Mouse (Mus musculus) MEL (cell line): Measurements from ENCODE around the gene Spag8. TPM values are rescaled to one million over a fixed set of nuclear protein-coding genes. Genes with fewer than 3 reads are reported as not detected.

Experiments used
- DNase-seq: peaks from one replicate; pipeline ENCODE4 v3.0.0; 2011; ENCODE audit warnings: low read depth, low spot score
- H3K27ac ChIP-seq: 2 replicates; pipeline ENCODE4 v1.5.1; 2012; ENCODE audit warnings: low read depth, mild to moderate bottlenecking, control low read depth, low read length, moderate library complexity; ENCODE audit not compliant: control insufficient read depth
- H3K27me3 ChIP-seq, 2 experiments: fragments of 150-350 bp in 1 of 2; sonication (generic) in 1 of 2; 2 replicates each; pipeline ENCODE4 v1.6.1; 2012; ENCODE audit warnings: low read length in 2 of 2, mild to moderate bottlenecking in 2 of 2, improper control_type of control experiment in 1 of 2, moderate library complexity in 1 of 2; ENCODE audit not compliant: insufficient read depth in 2 of 2, control insufficient read depth in 1 of 2
- H3K36me3 ChIP-seq, 2 experiments: 2 replicates each; pipeline ENCODE4 v1.6.1; 2012 to 2014; ENCODE audit warnings: low read length in 2 of 2, improper control_type of control experiment in 1 of 2, inconsistent platforms in 1 of 2, mild to moderate bottlenecking in 1 of 2; ENCODE audit not compliant: insufficient read depth in 2 of 2, control insufficient read depth in 1 of 2
- H3K4me1 ChIP-seq, 2 experiments: fragments of 150-350 bp in 1 of 2; sonication (generic) in 1 of 2; 2 replicates each; pipeline ENCODE4 v1.6.1; 2012; ENCODE audit warnings: low read length in 2 of 2, improper control_type of control experiment in 1 of 2, mild to moderate bottlenecking in 1 of 2; ENCODE audit not compliant: insufficient read depth in 2 of 2, control insufficient read depth in 1 of 2
- H3K4me3 ChIP-seq, 2 experiments: fragments of 150-350 bp in 1 of 2; sonication (generic) in 1 of 2; 2 replicates each; pipeline ENCODE4 v1.5.1; 2012; ENCODE audit warnings: low read depth in 2 of 2, low read length in 2 of 2, mild to moderate bottlenecking in 2 of 2, moderate library complexity in 2 of 2, control low read depth in 1 of 2, improper control_type of control experiment in 1 of 2; ENCODE audit not compliant: control insufficient read depth in 1 of 2, insufficient read depth in 1 of 2
- H3K79me2 ChIP-seq: 2 replicates; pipeline ENCODE4 v1.6.1; 2012; ENCODE audit warnings: mild to moderate bottlenecking, low read length, moderate library complexity; ENCODE audit not compliant: control insufficient read depth, poor library complexity, insufficient read depth
- H3K9ac ChIP-seq: 2 replicates; pipeline ENCODE4 v1.6.1; 2012; ENCODE audit warnings: low read depth, mild to moderate bottlenecking, control low read depth, low read length, moderate library complexity; ENCODE audit not compliant: control insufficient read depth, poor library complexity, severe bottlenecking
- H3K9me3 ChIP-seq: fragments of 150-350 bp; sonication (generic); replicated peaks from 2 replicates; pipeline ENCODE4 v1.6.1; 2012; ENCODE audit warnings: mild to moderate bottlenecking, low read length, improper control_type of control experiment, moderate library complexity; ENCODE audit not compliant: insufficient read depth
- BHLHE40 ChIP-seq: IDR thresholded peaks from 2 replicates; pipeline ENCODE4 v1.6.1; 2012; ENCODE audit warnings: low read depth, mild to moderate bottlenecking, inconsistent platforms, low read length, improper control_type of control experiment, borderline replicate concordance
- CHD1 ChIP-seq: IDR thresholded peaks from 2 replicates; pipeline ENCODE4 v1.6.1; 2012; ENCODE audit warnings: low read depth, mild to moderate bottlenecking, inconsistent platforms, low read length, improper control_type of control experiment
- CHD2 ChIP-seq: IDR thresholded peaks from 2 replicates; pipeline ENCODE4 v1.6.1; 2011; ENCODE audit warnings: low read length, improper control_type of control experiment
- CTCF ChIP-seq, 3 experiments: IDR thresholded peaks in 2 of 3; conservative IDR thresholded peaks in 1 of 3; 2 replicates each; pipeline ENCODE4 v1.5.1; 2011 to 2012; ENCODE audit warnings: low read length in 3 of 3, low read depth in 2 of 3, mild to moderate bottlenecking in 2 of 3, improper control_type of control experiment in 1 of 3, inconsistent platforms in 1 of 3, mixed read lengths in 1 of 3, moderate library complexity in 1 of 3; ENCODE audit not compliant: control insufficient read depth in 1 of 3, insufficient read depth in 1 of 3, poor library complexity in 1 of 3, severe bottlenecking in 1 of 3
- ELF1 ChIP-seq: IDR thresholded peaks from 2 replicates; pipeline ENCODE4 v1.6.1; 2014; ENCODE audit warnings: low read depth, mild to moderate bottlenecking, inconsistent platforms, low read length, improper control_type of control experiment, moderate library complexity
- EP300 ChIP-seq, 2 experiments: IDR thresholded peaks; 2 replicates each; pipeline ENCODE4 v1.6.1; 2011; ENCODE audit warnings: improper control_type of control experiment in 2 of 2, low read length in 2 of 2, low read depth in 1 of 2, mild to moderate bottlenecking in 1 of 2
- ETS1 ChIP-seq: IDR thresholded peaks from 2 replicates; pipeline ENCODE4 v1.6.1; 2012; ENCODE audit warnings: low read depth, mild to moderate bottlenecking, inconsistent platforms, low read length, improper control_type of control experiment, moderate library complexity
- GABPA ChIP-seq: IDR thresholded peaks from 2 replicates; pipeline ENCODE4 v1.6.1; 2012; ENCODE audit warnings: low read depth, mild to moderate bottlenecking, inconsistent platforms, low read length, improper control_type of control experiment, moderate library complexity
- GATA1 ChIP-seq: IDR thresholded peaks from 2 replicates; pipeline ENCODE4 v1.6.1; 2011; ENCODE audit warnings: low read depth, low read length, improper control_type of control experiment
- HCFC1 ChIP-seq: IDR thresholded peaks from 2 replicates; pipeline ENCODE4 v1.6.1; 2012; ENCODE audit warnings: low read depth, mild to moderate bottlenecking, inconsistent platforms, low read length, improper control_type of control experiment, moderate library complexity
- JUND ChIP-seq: IDR thresholded peaks from 2 replicates; pipeline ENCODE4 v1.6.1; 2011; ENCODE audit warnings: low read depth, mild to moderate bottlenecking, improper control_type of control experiment, low read length
- KAT2A ChIP-seq: conservative IDR thresholded peaks from 2 replicates; pipeline ENCODE4 v1.6.1; 2012; ENCODE audit warnings: low read depth, low read length, improper control_type of control experiment, inconsistent platforms
- MAFK ChIP-seq: IDR thresholded peaks from 2 replicates; pipeline ENCODE4 v1.6.1; 2011; ENCODE audit warnings: low read depth, mild to moderate bottlenecking, low read length, improper control_type of control experiment, borderline replicate concordance
- MAZ ChIP-seq: IDR thresholded peaks from 2 replicates; pipeline ENCODE4 v1.6.1; 2012; ENCODE audit warnings: low read depth, mild to moderate bottlenecking, inconsistent platforms, low read length, improper control_type of control experiment
- MEF2A ChIP-seq: IDR thresholded peaks from 2 replicates; pipeline ENCODE4 v1.6.1; 2014; ENCODE audit warnings: low read depth, mild to moderate bottlenecking, inconsistent platforms, low read length, improper control_type of control experiment; ENCODE audit not compliant: poor library complexity, insufficient replicate concordance, severe bottlenecking; ENCODE audit errors: extremely low read depth
- MXI1 ChIP-seq: IDR thresholded peaks from 2 replicates; pipeline ENCODE4 v1.6.1; 2011; ENCODE audit warnings: mild to moderate bottlenecking, low read depth, low read length, improper control_type of control experiment
- MYB ChIP-seq: IDR thresholded peaks from 2 replicates; pipeline ENCODE4 v1.6.1; 2011; ENCODE audit warnings: mild to moderate bottlenecking, low read depth, low read length, improper control_type of control experiment
- MYC ChIP-seq: IDR thresholded peaks from 2 replicates; pipeline ENCODE4 v1.6.1; 2011; ENCODE audit warnings: low read depth, mild to moderate bottlenecking, low read length, improper control_type of control experiment, moderate library complexity
- NELFE ChIP-seq: IDR thresholded peaks from 2 replicates; pipeline ENCODE4 v1.6.1; 2011; ENCODE audit warnings: low read depth, low read length, improper control_type of control experiment
- NRF1 ChIP-seq: IDR thresholded peaks from 2 replicates; pipeline ENCODE4 v1.6.1; 2014; ENCODE audit warnings: low read depth, mild to moderate bottlenecking, inconsistent platforms, low read length, improper control_type of control experiment, moderate library complexity; ENCODE audit not compliant: poor library complexity, insufficient read depth, severe bottlenecking
- POLR2A ChIP-seq, 2 experiments: IDR thresholded peaks; 2 replicates each; pipeline ENCODE4 v1.6.1; 2011 to 2012; ENCODE audit warnings: low read length in 2 of 2, mild to moderate bottlenecking in 2 of 2, control low read depth in 1 of 2, improper control_type of control experiment in 1 of 2, low read depth in 1 of 2, moderate library complexity in 1 of 2; ENCODE audit not compliant: control insufficient read depth in 1 of 2, insufficient read depth in 1 of 2, poor library complexity in 1 of 2
- POLR2AphosphoS2 ChIP-seq: IDR thresholded peaks from 2 replicates; pipeline ENCODE4 v1.6.1; 2011; ENCODE audit warnings: low read length, improper control_type of control experiment
- POLR2AphosphoS5 ChIP-seq: IDR thresholded peaks from 2 replicates; pipeline ENCODE4 v1.6.1; 2012; ENCODE audit warnings: low read depth, borderline replicate concordance, mild to moderate bottlenecking, inconsistent platforms, low read length, moderate library complexity, mixed read lengths
- RAD21 ChIP-seq: IDR thresholded peaks from 2 replicates; pipeline ENCODE4 v1.6.1; 2011; ENCODE audit warnings: mild to moderate bottlenecking, low read depth, low read length, improper control_type of control experiment
- RCOR1 ChIP-seq: IDR thresholded peaks from 2 replicates; pipeline ENCODE4 v1.6.1; 2012; ENCODE audit warnings: low read depth, mild to moderate bottlenecking, inconsistent platforms, low read length, improper control_type of control experiment
- SIN3A ChIP-seq: IDR thresholded peaks from 2 replicates; pipeline ENCODE4 v1.6.1; 2012; ENCODE audit warnings: low read length, improper control_type of control experiment, inconsistent platforms
- TBP ChIP-seq: IDR thresholded peaks from 2 replicates; pipeline ENCODE4 v1.8.0; 2011; ENCODE audit warnings: low read depth, low read length, improper control_type of control experiment
- USF1 ChIP-seq: IDR thresholded peaks from 2 replicates; pipeline ENCODE4 v1.6.1; 2014; ENCODE audit warnings: low read depth, mild to moderate bottlenecking, inconsistent platforms, low read length, improper control_type of control experiment, moderate library complexity
- USF2 ChIP-seq, 2 experiments: IDR thresholded peaks; 2 replicates each; pipeline ENCODE4 v1.6.1; 2011 to 2012; ENCODE audit warnings: improper control_type of control experiment in 2 of 2, low read length in 2 of 2, borderline replicate concordance in 1 of 2, inconsistent platforms in 1 of 2, low read depth in 1 of 2, mild to moderate bottlenecking in 1 of 2; ENCODE audit not compliant: insufficient read depth in 1 of 2
- ZC3H11A ChIP-seq: IDR thresholded peaks from 2 replicates; pipeline ENCODE4 v1.6.1; 2012; ENCODE audit warnings: low read depth, mild to moderate bottlenecking, inconsistent platforms, low read length, improper control_type of control experiment
- ZKSCAN1 ChIP-seq: IDR thresholded peaks from 2 replicates; pipeline ENCODE4 v1.6.1; 2012; ENCODE audit warnings: low read depth, mild to moderate bottlenecking, inconsistent platforms, low read length, improper control_type of control experiment, moderate library complexity
- ZMIZ1 ChIP-seq: IDR thresholded peaks from 2 replicates; pipeline ENCODE4 v1.6.1; 2012; ENCODE audit warnings: low read depth, mild to moderate bottlenecking, inconsistent platforms, low read length, improper control_type of control experiment, moderate library complexity
- ZNF384 ChIP-seq: IDR thresholded peaks from 2 replicates; pipeline ENCODE4 v1.6.1; 2012; ENCODE audit warnings: low read depth, mild to moderate bottlenecking, inconsistent platforms, low read length, improper control_type of control experiment
- polyA plus RNA-seq, 2 experiments: library from polyadenylated mRNA; stranded (reverse) in 1 of 2; unstranded in 1 of 2; fragments of >175 nt in 1 of 2; fragments of >200 nt in 1 of 2; gene quantifications; 2 replicates each; pipeline versions ENCODE4 v1.2.1 to v1.2.4; 2012; ENCODE audit warnings: low replicate concordance in 2 of 2, low read depth in 1 of 2; ENCODE audit not compliant: insufficient read length in 2 of 2, insufficient read depth in 1 of 2, missing spikeins in 1 of 2
- total RNA-seq: library from RNA; depleted of rRNA; stranded (reverse); fragments of 300-350 nt; gene quantifications from 2 replicates; pipeline ENCODE4 v1.2.3, GENCODE M21; 2012

Gene Spag8
- total and polyA plus RNA-seq, 3 experiments, result 0.15 to 0.57 TPM; not detected in 1

DNA sequence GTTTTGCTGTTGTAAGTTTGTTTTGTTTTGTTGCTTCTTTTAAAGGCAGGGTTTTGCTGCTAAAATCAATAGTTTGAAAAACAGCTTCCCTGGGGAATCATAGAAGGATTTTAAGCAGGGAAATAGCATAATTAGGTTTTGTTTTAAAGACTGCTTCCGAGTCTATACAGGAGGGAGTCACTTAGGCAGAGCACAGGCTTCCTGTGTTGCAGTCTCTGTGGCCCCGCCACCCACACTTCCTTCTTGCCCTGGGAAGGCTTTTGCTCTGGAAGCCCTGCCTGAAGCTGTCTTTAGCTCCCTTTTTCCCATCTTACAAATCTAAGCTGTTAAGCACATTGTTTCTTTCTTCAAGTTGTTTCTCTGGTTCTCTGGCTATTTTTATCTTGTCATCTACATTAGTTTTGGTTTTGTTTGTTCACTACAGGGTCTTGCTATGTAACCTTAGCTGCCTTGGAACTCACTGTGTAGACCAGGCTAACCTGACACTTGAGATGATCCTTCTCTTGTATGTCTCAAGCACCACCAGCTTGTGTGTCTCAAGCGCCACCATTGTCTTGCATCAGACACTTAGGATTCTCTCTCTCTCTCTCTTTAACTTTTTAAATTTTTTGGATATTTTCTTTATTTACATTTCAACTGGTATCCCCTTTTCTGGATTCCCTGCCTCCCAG is 40.2 kb downstream of the Spag8 start (continued):
- peak; percentile 29 to 67; a peak in 2 of 4 replicates for TF ChIP-seq POLR2A (IDR thresholded peaks at IDR 0.05; ENCODE audit: control insufficient read depth in 1 of 2, insufficient read depth in 1 of 2, low read depth in 1 of 2, low read length in 2 of 2, poor library complexity in 1 of 2)
- TF ChIP-seq NRF1, result no peak

GRCm38 (mm10) chr4:43612534-43612933 is 40.9 kb downstream of the Spag8 start:
- Histone ChIP-seq H3K9me3 (no peaks in the 10 kb centered on the region), H3K36me3 (peaks cover 0 to 15% of the 10 kb centered on the region in 2 experiments; a peak in 2 of 4 replicates), H3K27me3 (no peaks in the 10 kb centered on the region), H3K79me2 (no peaks in the 10 kb centered on the region), H3K4me3 (peak overlapping the region; percentile 41 to 51), H3K27ac (peak overlapping the region; percentile 93), H3K9ac (peak overlapping the region; percentile 71), H3K4me1 (peaks cover 3 to 5% of the 10 kb centered on the region in 2 experiments; a peak in 3 of 4 replicates)
- peak; percentile 92 for DNase-seq
- TF ChIP-seq POLR2A (IDR thresholded peaks at IDR 0.05; ENCODE audit: control insufficient read depth in 1 of 2, insufficient read depth in 1 of 2, low read depth in 1 of 2, low read length in 2 of 2, poor library complexity in 1 of 2), result no peak
- TF ChIP-seq KAT2A, result no peak
- TF ChIP-seq ZKSCAN1, result no peak
- no peak for TF ChIP-seq ELF1
- no peak for TF ChIP-seq ZC3H11A
- TF ChIP-seq ETS1, result peak; percentile 79
- TF ChIP-seq GABPA, result no peak
- no peak for TF ChIP-seq MEF2A
- no peak for TF ChIP-seq RAD21
- TF ChIP-seq POLR2AphosphoS5, result no peak
- TF ChIP-seq MYB, result peak; percentile 23; the same call in 1 of the 2 replicates
- no peak for TF ChIP-seq USF2 (IDR thresholded peaks at IDR 0.05; ENCODE audit: borderline replicate concordance in 1 of 2, insufficient read depth in 1 of 2, low read depth in 1 of 2, low read length in 2 of 2)
- TF ChIP-seq TBP, result no peak; the same call in 1 of the 2 replicates
- TF ChIP-seq NELFE, result peak; percentile 9; the same call in 1 of the 2 replicates
- peak; percentile 74 for TF ChIP-seq MXI1
- peak; percentile 82 for TF ChIP-seq SIN3A
- no peak for TF ChIP-seq POLR2AphosphoS2
- no peak for TF ChIP-seq HCFC1
- no peak for TF ChIP-seq MAZ
- no peak for TF ChIP-seq USF1
- TF ChIP-seq MAFK, result no peak
- 0 out of 2 replicates have a peak, but pooled peaks have one; percentile 29 for TF ChIP-seq RCOR1
- peak; percentile 87 for TF ChIP-seq GATA1
- no peak; the same call in 1 of the 2 replicates for TF ChIP-seq BHLHE40
- TF ChIP-seq EP300 (IDR thresholded peaks at IDR 0.05; ENCODE audit: low read depth in 1 of 2, low read length in 2 of 2), result peak; percentile 78 to 88
- no peak for TF ChIP-seq NRF1
- peak; percentile 52; the same call in 1 of the 2 replicates for TF ChIP-seq MYC
- TF ChIP-seq ZMIZ1, result no peak
- TF ChIP-seq CTCF (IDR thresholded peaks at IDR 0.05 in 2 of 3, conservative IDR thresholded peaks at IDR 0.05 in 1 of 3; ENCODE audit: control insufficient read depth in 1 of 3, insufficient read depth in 1 of 3, low read depth in 2 of 3, low read length in 3 of 3, poor library complexity in 1 of 3, severe bottlenecking in 1 of 3), result no peak
- no peak; the same call in 1 of the 2 replicates for TF ChIP-seq CHD1
- TF ChIP-seq ZNF384, result peak; percentile 87
- no peak for TF ChIP-seq CHD2
- no peak for TF ChIP-seq JUND
